Mouse (Mus musculus): Measurements from ENCODE around the gene 4931406P16Rik. TPM values are rescaled to one million over a fixed set of nuclear protein-coding genes. Genes with fewer than 3 reads are reported as not detected.
A peak's percentile ranks its signal among the peaks of the same experiment; 100 is the strongest.
"Not testable (repeated sequence)": the region's sequence is repeated elsewhere in the genome, so short reads cannot be mapped to it uniquely, and the experiment has no call there.

Gene 4931406P16Rik
- total RNA-seq (2021), result 10 to 100 TPM; 38.5 to 39.1 TPM
- long read RNA-seq, experiment 1, full-length matches to known transcripts, result 7 of 16 reads
- long read RNA-seq, experiment 1, partial matches to known transcripts, result 3 of 16 reads
- long read RNA-seq, experiment 1, other reads (novel, unspliced or antisense), result 6 of 16 reads
- long read RNA-seq, experiment 2, partial matches to known transcripts, result 1 of 2 reads
- long read RNA-seq, experiment 2, other reads (novel, unspliced or antisense), result 1 of 2 reads

- peak; percentile 80 to 87 for DNase-seq (ENCODE audit: low spot score in 2 of 2)
These were observed at the start of gene 4931406P16Rik for GRCm38 (mm10) chr7:34313443-34313875. Gene 4931406P16Rik (minus strand): TSS chr7:34313551.

GRCm38 (mm10) chr7:34355629-34356028 is 42.3 kb upstream of the 4931406P16Rik start:
- DNase-seq (ENCODE audit: low spot score in 2 of 2), result no peak

- peak in 1 of 2 experiments; percentile 21 for DNase-seq (ENCODE audit: low spot score in 2 of 2)
These were observed 38.6 kb upstream of the 4931406P16Rik start for GRCm38 (mm10) chr7:34351997-34352396.

GRCm38 (mm10) chr7:34350166-34350565 is 36.8 kb upstream of the 4931406P16Rik start:
- no peak for DNase-seq (ENCODE audit: low spot score in 2 of 2)

- DNase-seq (ENCODE audit: low spot score in 2 of 2), result no peak
These were observed 34.7 kb upstream of the 4931406P16Rik start for GRCm38 (mm10) chr7:34348011-34348410.

GRCm38 (mm10) chr7:34347041-34347440 is 33.7 kb upstream of the 4931406P16Rik start:
- DNase-seq (ENCODE audit: low spot score in 2 of 2), result no peak

- DNase-seq (ENCODE audit: low spot score in 2 of 2), result no peak
These were observed 33.2 kb upstream of the 4931406P16Rik start for GRCm38 (mm10) chr7:34346505-34346904.

GRCm38 (mm10) chr7:34342040-34342793 is 28.9 kb upstream of the 4931406P16Rik start:
- DNase-seq (ENCODE audit: low spot score in 2 of 2), result peak; percentile 51 to 69

GRCm38 (mm10) chr7:34340841-34341240 is 27.5 kb upstream of the 4931406P16Rik start:
- DNase-seq (ENCODE audit: low spot score in 2 of 2), result no peak

GRCm38 (mm10) chr7:34339164-34339489 is 25.8 kb upstream of the 4931406P16Rik start:
- no peak for DNase-seq (ENCODE audit: low spot score in 2 of 2)

- no peak for DNase-seq (ENCODE audit: low spot score in 2 of 2)
These were observed 25.3 kb upstream of the 4931406P16Rik start for GRCm38 (mm10) chr7:34338445-34339163.

GRCm38 (mm10) chr7:34337268-34337667 is 23.9 kb upstream of the 4931406P16Rik start:
- no peak for DNase-seq (ENCODE audit: low spot score in 2 of 2)

- not testable (repeated sequence) for DNase-seq (ENCODE audit: low spot score in 2 of 2)
These were observed 23.2 kb upstream of the 4931406P16Rik start for GRCm38 (mm10) chr7:34336545-34336944.

GRCm38 (mm10) chr7:34327493-34327892 is 14.1 kb upstream of the 4931406P16Rik start:
- DNase-seq (ENCODE audit: low spot score in 2 of 2), result no peak

GRCm38 (mm10) chr7:34324857-34325256 is 11.5 kb upstream of the 4931406P16Rik start:
- DNase-seq (ENCODE audit: low spot score in 2 of 2), result no peak

GRCm38 (mm10) chr7:34324005-34324404 is 10.7 kb upstream of the 4931406P16Rik start:
- no peak for DNase-seq (ENCODE audit: low spot score in 2 of 2)

GRCm38 (mm10) chr7:34323351-34323750 is 10.0 kb upstream of the 4931406P16Rik start:
- no peak for DNase-seq (ENCODE audit: low spot score in 2 of 2)

GRCm38 (mm10) chr7:34321958-34322357 is 8.6 kb upstream of the 4931406P16Rik start:
- DNase-seq (ENCODE audit: low spot score in 2 of 2), result no peak

GRCm38 (mm10) chr7:34321119-34321518 is 7.8 kb upstream of the 4931406P16Rik start:
- no peak for DNase-seq (ENCODE audit: low spot score in 2 of 2)

GRCm38 (mm10) chr7:34319957-34320356 is 6.6 kb upstream of the 4931406P16Rik start:
- peak; percentile 18 to 40 for DNase-seq (ENCODE audit: low spot score in 2 of 2)

- no peak for DNase-seq (ENCODE audit: low spot score in 2 of 2)
These were observed 5.8 kb upstream of the 4931406P16Rik start for GRCm38 (mm10) chr7:34319123-34319522.
